ENCODE assay signal across 7 mouse cellular contexts in the genomic region with DNA sequence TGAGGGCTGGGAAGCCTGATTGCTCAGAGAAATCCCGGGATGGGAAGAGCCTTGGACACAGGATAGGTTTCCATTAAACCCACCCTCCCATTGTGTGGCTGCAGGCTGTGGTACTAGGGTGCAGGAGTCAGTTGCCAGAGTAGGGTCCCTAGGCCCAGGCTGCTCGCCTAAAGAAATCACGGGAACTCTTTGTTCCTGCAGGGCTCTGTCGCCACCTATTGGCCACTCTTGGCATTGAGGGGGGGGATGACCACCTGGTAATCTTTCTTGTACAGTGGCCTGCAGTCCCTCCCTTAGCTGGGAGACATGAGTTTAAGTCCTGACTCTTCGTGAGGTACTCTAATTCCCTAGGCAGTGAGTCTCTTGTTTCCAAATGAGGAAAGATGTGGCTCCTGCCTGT.
DNase-seq lines count a peak whose midpoint lies in the region; ATAC-seq and TF ChIP-seq lines count a peak whose summit lies in the region.

No protein-coding gene starts in this region.

- no peaks in the 10 kb centered on the region for H3K27me3 ChIP-seq in MEL (ENCODE audit: control insufficient read depth in 1 of 2, insufficient read depth in 2 of 2, low read length in 2 of 2)
- no peaks in the 10 kb centered on the region for H3K27me3 ChIP-seq in kidney, adult 2 months (replicated peaks; ENCODE audit: control insufficient read depth, insufficient read depth, low read length)
- no peaks in the 10 kb centered on the region for H3K27me3 ChIP-seq in lung, postnatal 0 days (replicated peaks; ENCODE audit: insufficient read depth, low read length)

- H3K4me2 ChIP-seq in lung, postnatal 0 days (replicated peaks; ENCODE audit: low read depth, low read length), result no peak overlapping the region

- no peaks in the 10 kb centered on the region for H3K9me3 ChIP-seq in MEL (replicated peaks; ENCODE audit: insufficient read depth, low read length)
- H3K9me3 ChIP-seq in lung, postnatal 0 days (ENCODE audit: low read length), result no peaks in the 10 kb centered on the region

- peak in 2 of 3 experiments; percentile 7 to 33; a peak in 3 of 6 replicates for TF ChIP-seq CTCF in MEL (IDR thresholded peaks at IDR 0.05 in 2 of 3, conservative IDR thresholded peaks at IDR 0.05 in 1 of 3; ENCODE audit: control insufficient read depth in 1 of 3, insufficient read depth in 1 of 3, low read depth in 2 of 3, low read length in 3 of 3, poor library complexity in 1 of 3, severe bottlenecking in 1 of 3)
- TF ChIP-seq CTCF in kidney, adult 2 months (conservative IDR thresholded peaks at IDR 0.05; ENCODE audit: insufficient read depth, insufficient read length, low read depth, low read length), result peak; percentile 75
- TF ChIP-seq CTCF in lung, postnatal 0 days (IDR thresholded peaks at IDR 0.05), result peak; percentile 90

- H3K4me3 ChIP-seq in MEL (ENCODE audit: control insufficient read depth in 1 of 2, insufficient read depth in 1 of 2, low read depth in 2 of 2, low read length in 2 of 2), result no peak overlapping the region
- H3K4me3 ChIP-seq in kidney, adult 2 months (ENCODE audit: insufficient read depth, low read depth, low read length), result no peak overlapping the region
- no peak overlapping the region for H3K4me3 ChIP-seq in lung, postnatal 0 days (ENCODE audit: low read depth, low read length)

- H3K27ac ChIP-seq in MEL (ENCODE audit: control insufficient read depth, low read depth, low read length), result no peak overlapping the region
- H3K27ac ChIP-seq in kidney, adult 2 months (ENCODE audit: insufficient read depth, low read depth, low read length), result no peak overlapping the region
- H3K27ac ChIP-seq in lung, postnatal 0 days (ENCODE audit: low read length), result no peak overlapping the region

- no peaks in the 10 kb centered on the region for H3K79me2 ChIP-seq in MEL (ENCODE audit: control insufficient read depth, insufficient read depth, low read length, poor library complexity)

- TF ChIP-seq EP300 in MEL (IDR thresholded peaks at IDR 0.05; ENCODE audit: low read depth in 1 of 2, low read length in 2 of 2), result no peak
- no peak for TF ChIP-seq EP300 in lung, postnatal 0 days (IDR thresholded peaks at IDR 0.05)

- no peaks in the 10 kb centered on the region for H3K4me1 ChIP-seq in MEL (ENCODE audit: control insufficient read depth in 1 of 2, insufficient read depth in 2 of 2, low read length in 2 of 2)
- no peaks in the 10 kb centered on the region for H3K4me1 ChIP-seq in kidney, adult 2 months (ENCODE audit: control insufficient read depth, insufficient read depth, low read length)
- H3K4me1 ChIP-seq in lung, postnatal 0 days (ENCODE audit: insufficient read depth, low read depth, low read length), result no peaks in the 10 kb centered on the region

- no peak; the same call in 1 of the 2 replicates for ATAC-seq in lung, postnatal 0 days

- no peak for TF ChIP-seq POLR2A in MEL (IDR thresholded peaks at IDR 0.05; ENCODE audit: control insufficient read depth in 1 of 2, insufficient read depth in 1 of 2, low read depth in 1 of 2, low read length in 2 of 2, poor library complexity in 1 of 2)
- no peak for TF ChIP-seq POLR2A in kidney, adult 2 months (IDR thresholded peaks at IDR 0.05; ENCODE audit: low read depth, low read length)

- DNase-seq in CD4-positive helper T cell, adult 2 months (ENCODE audit: low read depth, low spot score), result peak; percentile 13
- DNase-seq in MEL (ENCODE audit: low read depth, low spot score), result no peak
- DNase-seq in cerebellum, postnatal 14 days, result peak; percentile 83 to 90
- DNase-seq in gastrocnemius, postnatal 10 days, result peak; percentile 69
- peak; percentile 41 for DNase-seq in kidney, adult 2 months
- peak; percentile 33 for DNase-seq in lung, postnatal 0 days (ENCODE audit: low spot score)
- peak; percentile 58 to 74 for DNase-seq in right cerebral cortex, postnatal 10 days (ENCODE audit: low spot score in 2 of 2)

- 20% methylated on average over 5 of the region's 5 CpGs for WGBS in kidney, adult 2 months
- 18% methylated on average over 5 of the region's 5 CpGs for WGBS in lung, postnatal 0 days

- no peak for TF ChIP-seq RAD21 in MEL (IDR thresholded peaks at IDR 0.05; ENCODE audit: low read depth, low read length)

- no peak overlapping the region for H3K9ac ChIP-seq in MEL (ENCODE audit: control insufficient read depth, low read depth, low read length, poor library complexity, severe bottlenecking)
- H3K9ac ChIP-seq in lung, postnatal 0 days (replicated peaks; ENCODE audit: low read depth), result no peak overlapping the region

- no peaks in the 10 kb centered on the region for H3K36me3 ChIP-seq in MEL (ENCODE audit: control insufficient read depth in 1 of 2, insufficient read depth in 2 of 2, low read length in 2 of 2)
- no peaks in the 10 kb centered on the region for H3K36me3 ChIP-seq in kidney, adult 2 months (ENCODE audit: control insufficient read depth, insufficient read depth, low read length)
- no peaks in the 10 kb centered on the region for H3K36me3 ChIP-seq in lung, postnatal 0 days (ENCODE audit: insufficient read depth, low read length)

TF ChIP-seq in MEL, 35 proteins besides CTCF, POLR2A, EP300 and RAD21:
- TF ChIP-seq MXI1 (IDR thresholded peaks at IDR 0.05; ENCODE audit: low read depth, low read length) (no peak), ZC3H11A (IDR thresholded peaks at IDR 0.05; ENCODE audit: low read depth, low read length) (no peak), USF1 (IDR thresholded peaks at IDR 0.05; ENCODE audit: low read depth, low read length) (no peak), TBP (IDR thresholded peaks at IDR 0.05; ENCODE audit: low read depth, low read length) (no peak), MAFK (IDR thresholded peaks at IDR 0.05; ENCODE audit: borderline replicate concordance, low read depth, low read length) (no peak), CHD2 (IDR thresholded peaks at IDR 0.05; ENCODE audit: low read length) (no peak), NRF1 (IDR thresholded peaks at IDR 0.05; ENCODE audit: insufficient read depth, low read depth, low read length, poor library complexity, severe bottlenecking) (no peak), KAT2A (conservative IDR thresholded peaks at IDR 0.05; ENCODE audit: low read depth, low read length) (no peak), ZNF384 (IDR thresholded peaks at IDR 0.05; ENCODE audit: low read depth, low read length) (no peak), JUND (IDR thresholded peaks at IDR 0.05; ENCODE audit: low read depth, low read length) (no peak), MAX (IDR thresholded peaks at IDR 0.05; ENCODE audit: low read length) (no peak), MYB (IDR thresholded peaks at IDR 0.05; ENCODE audit: low read depth, low read length) (no peak), MAZ (IDR thresholded peaks at IDR 0.05; ENCODE audit: low read depth, low read length) (no peak), UBTF (IDR thresholded peaks at IDR 0.05; ENCODE audit: borderline replicate concordance, insufficient read depth, low read depth, low read length) (no peak), GATA1 (IDR thresholded peaks at IDR 0.05; ENCODE audit: low read depth, low read length) (no peak), E2F4 (IDR thresholded peaks at IDR 0.05; ENCODE audit: borderline replicate concordance, low read depth, low read length) (no peak), GABPA (IDR thresholded peaks at IDR 0.05; ENCODE audit: low read depth, low read length) (no peak), POLR2AphosphoS2 (IDR thresholded peaks at IDR 0.05; ENCODE audit: low read length) (no peak), ETS1 (IDR thresholded peaks at IDR 0.05; ENCODE audit: low read depth, low read length) (no peak)

Comparison
In these comparisons a context has a peak if more than half of its experiments do, and no peak if none do; other contexts are left out.
1. CTCF ChIP-seq: peak in every context shown above with its lines; median percentile 90 in lung, postnatal 0 days; 75 in kidney, adult 2 months; 20 in MEL.